Mouse (Mus musculus): ENCODE results near the gene Pithd1. TPM values are rescaled to one million over a fixed set of nuclear protein-coding genes. Genes with fewer than 3 reads are reported as not detected.
"Not testable (repeated sequence)": the region's sequence is repeated elsewhere in the genome, so short reads cannot be mapped to it uniquely, and the experiment has no call there.

Pithd1 gene
- polyA plus RNA-seq, 1 experiment from 2014 or later, result 62.1 TPM

DNA sequence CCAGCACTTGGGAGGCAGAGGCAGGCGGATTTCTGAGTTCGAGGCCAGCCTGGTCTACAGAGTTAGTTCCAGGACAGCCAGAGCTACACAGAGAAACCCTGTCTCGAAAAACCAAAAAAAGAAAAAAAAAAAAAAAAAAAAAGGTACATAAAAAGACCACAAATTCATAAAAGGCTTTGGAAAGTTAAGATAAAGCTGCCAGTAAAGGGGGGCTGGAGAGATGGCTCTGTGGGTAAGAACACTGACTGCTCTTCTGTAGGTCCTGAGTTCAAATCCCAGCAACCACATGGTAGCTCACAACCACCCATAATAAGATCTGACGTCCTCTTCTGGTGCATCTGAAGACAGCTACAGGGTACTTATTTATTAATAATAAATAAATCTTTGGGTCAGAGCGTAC lies 6.8 kb downstream of the Pithd1 start:
- not testable (repeated sequence) for H3K27me3 ChIP-seq (ENCODE audit: control insufficient read depth, insufficient read depth, low read length); ATAC-seq (ENCODE audit: low FRiP score, low TSS enrichment); H3K4me1 ChIP-seq (ENCODE audit: control insufficient read depth, insufficient read depth, low read length); H3K4me3 ChIP-seq (ENCODE audit: low read length); H3K9me3 ChIP-seq (ENCODE audit: control insufficient read depth, low read length); H3K9ac ChIP-seq (ENCODE audit: low read depth, low read length); H3K27ac ChIP-seq (ENCODE audit: low read depth, low read length); H3K4me2 ChIP-seq (replicated peaks; ENCODE audit: low read depth, low read length)
- H3K36me3 ChIP-seq (ENCODE audit: control insufficient read depth, insufficient read depth, low read length), result peaks cover 48% of the 10 kb centered on the region
- WGBS, result 90% methylated on average over 5 of the region's 5 CpGs

GRCm38 (mm10) chr4:135976146-135976545 lies 10.9 kb downstream of the Pithd1 start:
- H3K27ac ChIP-seq (ENCODE audit: low read depth, low read length), result no peak overlapping the region

DNA sequence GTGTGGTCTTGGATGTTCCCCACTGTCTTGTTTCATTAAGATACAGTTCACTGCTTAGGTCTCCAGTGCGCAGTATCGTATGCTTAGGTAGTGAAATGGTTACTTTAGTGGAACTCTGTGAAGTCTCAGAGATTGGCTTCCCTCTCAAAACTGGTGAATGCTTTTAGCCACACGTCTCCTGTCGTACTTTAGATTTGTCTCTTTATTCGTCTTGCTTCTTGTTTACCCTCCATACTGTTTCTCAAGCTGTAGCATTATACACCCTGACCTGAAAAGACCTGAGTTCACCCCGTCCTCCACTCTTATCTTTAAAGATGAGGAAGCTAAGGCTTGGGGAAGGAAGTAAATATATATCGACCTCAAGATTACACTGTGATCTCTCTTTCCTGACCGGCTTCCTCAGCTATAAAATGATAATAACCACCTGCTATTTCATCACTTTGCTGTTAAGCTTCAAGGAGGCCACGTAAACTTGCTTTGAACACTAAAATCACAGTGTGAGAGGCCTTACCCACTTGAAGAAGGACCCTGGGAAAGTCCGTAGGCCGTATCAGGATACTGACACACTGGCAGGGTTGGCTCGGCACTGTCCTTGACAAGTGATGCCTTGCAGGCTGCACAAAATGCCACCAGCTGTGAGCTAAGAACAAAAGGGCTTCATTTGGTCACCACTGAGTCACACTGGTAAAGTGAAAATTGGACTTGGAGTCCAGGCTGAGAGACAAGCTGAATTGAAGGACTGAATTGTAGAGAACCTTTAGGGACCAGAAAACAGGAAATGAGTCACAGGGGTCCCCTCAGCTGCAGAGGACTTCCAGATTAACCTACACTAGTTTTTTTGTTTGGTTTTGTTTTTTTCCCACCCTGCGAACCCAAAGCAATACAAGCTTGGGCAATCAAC lies 13.9 kb downstream of the Pithd1 start:
- no peaks in the 10 kb centered on the region for H3K9me3 ChIP-seq (ENCODE audit: control insufficient read depth, low read length)
- peaks cover 52% of the 10 kb centered on the region for H3K36me3 ChIP-seq (ENCODE audit: control insufficient read depth, insufficient read depth, low read length)
- H3K4me2 ChIP-seq (replicated peaks; ENCODE audit: low read depth, low read length), result peak overlapping the region; percentile 87
- peak overlapping the region; percentile 88 for H3K4me3 ChIP-seq (ENCODE audit: low read length)
- ATAC-seq (ENCODE audit: low FRiP score, low TSS enrichment), result no peak
- 66% methylated on average over 13 of the region's 13 CpGs for WGBS
- no peak overlapping the region; the same call in 1 of the 2 replicates for H3K27ac ChIP-seq (ENCODE audit: low read depth, low read length)
- H3K27me3 ChIP-seq (ENCODE audit: control insufficient read depth, insufficient read depth, low read length), result no peaks in the 10 kb centered on the region
- peak overlapping the region; percentile 87; the same call in 1 of the 2 replicates for H3K9ac ChIP-seq (ENCODE audit: low read depth, low read length)
- peaks cover 18% of the 10 kb centered on the region; the same call in 1 of the 2 replicates for H3K4me1 ChIP-seq (ENCODE audit: control insufficient read depth, insufficient read depth, low read length)

More at GRCm38 (mm10) chr4:135976146-135976545, 10.9 kb downstream of the Pithd1 start:
- H3K4me3 ChIP-seq (ENCODE audit: low read length), result no peak overlapping the region
- peaks cover 38% of the 10 kb centered on the region for H3K36me3 ChIP-seq (ENCODE audit: control insufficient read depth, insufficient read depth, low read length)
- no peak overlapping the region for H3K4me2 ChIP-seq (replicated peaks; ENCODE audit: low read depth, low read length)
- H3K4me1 ChIP-seq (ENCODE audit: control insufficient read depth, insufficient read depth, low read length), result peaks cover 12% of the 10 kb centered on the region; the same call in 1 of the 2 replicates
- WGBS, result 92% methylated on average over 12 of the region's 12 CpGs
- H3K27me3 ChIP-seq (ENCODE audit: control insufficient read depth, insufficient read depth, low read length), result no peaks in the 10 kb centered on the region
- ATAC-seq (ENCODE audit: low FRiP score, low TSS enrichment), result no peak
- no peaks in the 10 kb centered on the region for H3K9me3 ChIP-seq (ENCODE audit: control insufficient read depth, low read length)
- H3K9ac ChIP-seq (ENCODE audit: low read depth, low read length), result no peak overlapping the region

- Histone ChIP-seq H3K4me2 (replicated peaks; ENCODE audit: low read depth, low read length) (peak within 1 kb of the TSS; percentile 87), H3K9me3 (ENCODE audit: control insufficient read depth, low read length) (no peaks in the 10 kb centered on the region), H3K4me3 (ENCODE audit: low read length) (peak within 1 kb of the TSS; percentile 88), H3K4me1 (ENCODE audit: control insufficient read depth, insufficient read depth, low read length) (peaks cover 18% of the 10 kb centered on the region; the same call in 1 of the 2 replicates), H3K9ac (ENCODE audit: low read depth, low read length) (peak within 1 kb of the TSS; percentile 87), H3K27me3 (ENCODE audit: control insufficient read depth, insufficient read depth, low read length) (no peaks in the 10 kb centered on the region), H3K27ac (ENCODE audit: low read depth, low read length) (peak within 1 kb of the TSS; percentile 52; the same call in 1 of the 2 replicates), H3K36me3 (ENCODE audit: control insufficient read depth, insufficient read depth, low read length) (peaks cover 58% of the 10 kb centered on the region)
- WGBS, result 1% methylated on average over 19 of the region's 19 CpGs
- peak; percentile 74 for ATAC-seq (ENCODE audit: low FRiP score, low TSS enrichment)
Measured at GRCm38 (mm10) chr4:135972556-135972906, 14.5 kb downstream of the Pithd1 start, which contains the start of gene Lypla2. Gene Lypla2, minus strand, starts transcription at chr4:135972626.

- Histone ChIP-seq H3K36me3 (ENCODE audit: control insufficient read depth, insufficient read depth, low read length) (peaks cover 61% of the 10 kb centered on the region), H3K9me3 (ENCODE audit: control insufficient read depth, low read length) (no peaks in the 10 kb centered on the region), H3K4me2 (replicated peaks; ENCODE audit: low read depth, low read length) (peak overlapping the region; percentile 87), H3K4me1 (ENCODE audit: control insufficient read depth, insufficient read depth, low read length) (peaks cover 18% of the 10 kb centered on the region; the same call in 1 of the 2 replicates), H3K27me3 (ENCODE audit: control insufficient read depth, insufficient read depth, low read length) (no peaks in the 10 kb centered on the region), H3K27ac (ENCODE audit: low read depth, low read length) (peak overlapping the region; percentile 52; the same call in 1 of the 2 replicates), H3K4me3 (ENCODE audit: low read length) (peak overlapping the region; percentile 88), H3K9ac (ENCODE audit: low read depth, low read length) (peak overlapping the region; percentile 87)
- under 1% methylated on average over 35 of the region's 35 CpGs for WGBS
- peak; percentile 68 for ATAC-seq (ENCODE audit: low FRiP score, low TSS enrichment)
Measured at GRCm38 (mm10) chr4:135971805-135972555, 15.1 kb downstream of the Pithd1 start.

DNA sequence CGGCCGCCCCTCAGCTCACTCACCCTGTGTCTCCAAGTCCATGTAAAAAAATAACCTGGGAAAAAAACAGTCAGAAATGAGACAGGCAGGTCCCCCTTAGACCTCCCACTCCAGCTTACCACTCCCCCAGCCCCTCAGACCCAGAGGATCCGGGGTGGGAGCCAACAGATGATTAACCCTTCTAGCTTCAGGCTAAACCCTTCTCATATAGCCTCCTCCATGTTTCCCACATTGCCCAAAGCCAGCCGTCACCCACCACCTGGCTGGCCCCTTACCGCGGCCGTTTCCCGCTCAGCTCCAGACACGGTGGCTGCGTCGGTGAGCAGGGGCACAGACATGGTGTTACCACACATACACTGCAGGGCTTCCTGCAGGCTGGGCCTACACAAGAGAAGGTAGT lies 16.5 kb downstream of the Pithd1 start:
- 82% methylated on average over 11 of the region's 11 CpGs for WGBS
- H3K36me3 ChIP-seq (ENCODE audit: control insufficient read depth, insufficient read depth, low read length), result peaks cover 58% of the 10 kb centered on the region
- H3K4me3 ChIP-seq (ENCODE audit: low read length), result no peak overlapping the region

GRCm38 (mm10) chr4:135969070-135969750 lies 17.9 kb downstream of the Pithd1 start:
- Histone ChIP-seq H3K4me1 (ENCODE audit: control insufficient read depth, insufficient read depth, low read length) (peaks cover 26% of the 10 kb centered on the region), H3K4me3 (ENCODE audit: low read length) (no peak overlapping the region), H3K36me3 (ENCODE audit: control insufficient read depth, insufficient read depth, low read length) (peaks cover 47% of the 10 kb centered on the region), H3K27me3 (ENCODE audit: control insufficient read depth, insufficient read depth, low read length) (no peaks in the 10 kb centered on the region), H3K9ac (ENCODE audit: low read depth, low read length) (no peak overlapping the region), H3K9me3 (ENCODE audit: control insufficient read depth, low read length) (no peaks in the 10 kb centered on the region), H3K27ac (ENCODE audit: low read depth, low read length) (no peak overlapping the region), H3K4me2 (replicated peaks; ENCODE audit: low read depth, low read length) (no peak overlapping the region)
- ATAC-seq (ENCODE audit: low FRiP score, low TSS enrichment), result no peak
- WGBS, result 91% methylated on average over 13 of the region's 13 CpGs

More for the DNA sequence above, 16.5 kb downstream of the Pithd1 start:
- no peak overlapping the region for H3K27ac ChIP-seq (ENCODE audit: low read depth, low read length)
- no peak for ATAC-seq (ENCODE audit: low FRiP score, low TSS enrichment)
- no peak overlapping the region for H3K9ac ChIP-seq (ENCODE audit: low read depth, low read length)
- peaks cover 18% of the 10 kb centered on the region; the same call in 1 of the 2 replicates for H3K4me1 ChIP-seq (ENCODE audit: control insufficient read depth, insufficient read depth, low read length)
- H3K4me2 ChIP-seq (replicated peaks; ENCODE audit: low read depth, low read length), result no peak overlapping the region
- H3K9me3 ChIP-seq (ENCODE audit: control insufficient read depth, low read length), result no peaks in the 10 kb centered on the region
- H3K27me3 ChIP-seq (ENCODE audit: control insufficient read depth, insufficient read depth, low read length), result no peaks in the 10 kb centered on the region

DNA sequence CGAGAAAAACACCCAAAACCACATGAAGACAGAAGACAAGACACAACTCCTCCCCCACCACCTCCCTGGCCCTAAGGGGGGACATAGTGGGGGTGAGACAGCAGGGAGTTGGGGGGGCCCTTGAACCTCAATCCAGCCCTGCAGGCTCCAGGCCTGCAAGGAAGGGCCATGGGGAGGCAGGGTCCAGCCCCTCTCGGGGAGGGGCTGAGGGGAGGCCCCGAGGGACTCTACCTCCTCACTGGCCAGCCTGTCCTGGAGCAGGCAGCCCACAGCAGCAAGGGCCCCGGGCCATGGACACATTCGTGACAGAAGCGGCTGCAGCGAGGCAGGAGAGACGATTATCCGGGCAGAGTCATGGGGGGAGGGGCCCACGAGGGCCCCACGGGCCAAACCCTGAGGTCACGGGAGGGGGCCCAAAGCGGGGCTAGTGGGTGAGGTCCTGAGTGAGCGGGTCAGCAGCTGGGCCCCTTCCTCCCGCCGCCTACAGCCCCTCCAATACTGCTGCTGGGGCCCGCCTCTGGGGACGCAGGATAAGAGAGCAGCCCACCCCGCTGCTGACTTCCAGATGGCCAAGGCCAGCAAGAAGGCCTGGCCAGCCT lies 18.7 kb downstream of the Pithd1 start:
- no peak for ATAC-seq (ENCODE audit: low FRiP score, low TSS enrichment)
- peaks cover 47% of the 10 kb centered on the region for H3K36me3 ChIP-seq (ENCODE audit: control insufficient read depth, insufficient read depth, low read length)
- no peaks in the 10 kb centered on the region for H3K27me3 ChIP-seq (ENCODE audit: control insufficient read depth, insufficient read depth, low read length)
- no peaks in the 10 kb centered on the region for H3K9me3 ChIP-seq (ENCODE audit: control insufficient read depth, low read length)
- peaks cover 28% of the 10 kb centered on the region for H3K4me1 ChIP-seq (ENCODE audit: control insufficient read depth, insufficient read depth, low read length)
- no peak overlapping the region for H3K4me3 ChIP-seq (ENCODE audit: low read length)
- H3K9ac ChIP-seq (ENCODE audit: low read depth, low read length), result no peak overlapping the region
- H3K4me2 ChIP-seq (replicated peaks; ENCODE audit: low read depth, low read length), result no peak overlapping the region
- WGBS, result 65% methylated on average over 19 of the region's 19 CpGs
- H3K27ac ChIP-seq (ENCODE audit: low read depth, low read length), result no peak overlapping the region; the same call in 1 of the 2 replicates

Measured in kidney, embryonic 14.5 days (tissue).